Mouse (Mus musculus) MEL (cell line): ENCODE results near the gene Ptger3. TPM values are rescaled to one million over a fixed set of nuclear protein-coding genes. Genes with fewer than 3 reads are reported as not detected.

ENCODE experiments used
- DNase-seq: peaks from one replicate; pipeline ENCODE4 v3.0.0; 2011; ENCODE audit warnings: low read depth, low spot score
- H3K27ac ChIP-seq: 2 replicates; pipeline ENCODE4 v1.5.1; 2012; ENCODE audit warnings: low read depth, mild to moderate bottlenecking, control low read depth, low read length, moderate library complexity; ENCODE audit not compliant: control insufficient read depth
- H3K27me3 ChIP-seq, 2 experiments: fragments of 150-350 bp in 1 of 2; sonication (generic) in 1 of 2; 2 replicates each; pipeline ENCODE4 v1.6.1; 2012; ENCODE audit warnings: low read length in 2 of 2, mild to moderate bottlenecking in 2 of 2, improper control_type of control experiment in 1 of 2, moderate library complexity in 1 of 2; ENCODE audit not compliant: insufficient read depth in 2 of 2, control insufficient read depth in 1 of 2
- H3K36me3 ChIP-seq, 2 experiments: 2 replicates each; pipeline ENCODE4 v1.6.1; 2012 to 2014; ENCODE audit warnings: low read length in 2 of 2, improper control_type of control experiment in 1 of 2, inconsistent platforms in 1 of 2, mild to moderate bottlenecking in 1 of 2; ENCODE audit not compliant: insufficient read depth in 2 of 2, control insufficient read depth in 1 of 2
- H3K4me1 ChIP-seq, 2 experiments: fragments of 150-350 bp in 1 of 2; sonication (generic) in 1 of 2; 2 replicates each; pipeline ENCODE4 v1.6.1; 2012; ENCODE audit warnings: low read length in 2 of 2, improper control_type of control experiment in 1 of 2, mild to moderate bottlenecking in 1 of 2; ENCODE audit not compliant: insufficient read depth in 2 of 2, control insufficient read depth in 1 of 2
- H3K4me3 ChIP-seq, 2 experiments: fragments of 150-350 bp in 1 of 2; sonication (generic) in 1 of 2; 2 replicates each; pipeline ENCODE4 v1.5.1; 2012; ENCODE audit warnings: low read depth in 2 of 2, low read length in 2 of 2, mild to moderate bottlenecking in 2 of 2, moderate library complexity in 2 of 2, control low read depth in 1 of 2, improper control_type of control experiment in 1 of 2; ENCODE audit not compliant: control insufficient read depth in 1 of 2, insufficient read depth in 1 of 2
- H3K79me2 ChIP-seq: 2 replicates; pipeline ENCODE4 v1.6.1; 2012; ENCODE audit warnings: mild to moderate bottlenecking, low read length, moderate library complexity; ENCODE audit not compliant: control insufficient read depth, poor library complexity, insufficient read depth
- H3K9ac ChIP-seq: 2 replicates; pipeline ENCODE4 v1.6.1; 2012; ENCODE audit warnings: low read depth, mild to moderate bottlenecking, control low read depth, low read length, moderate library complexity; ENCODE audit not compliant: control insufficient read depth, poor library complexity, severe bottlenecking
- H3K9me3 ChIP-seq: fragments of 150-350 bp; sonication (generic); replicated peaks from 2 replicates; pipeline ENCODE4 v1.6.1; 2012; ENCODE audit warnings: mild to moderate bottlenecking, low read length, improper control_type of control experiment, moderate library complexity; ENCODE audit not compliant: insufficient read depth
- BHLHE40 ChIP-seq: IDR thresholded peaks from 2 replicates; pipeline ENCODE4 v1.6.1; 2012; ENCODE audit warnings: low read depth, mild to moderate bottlenecking, inconsistent platforms, low read length, improper control_type of control experiment, borderline replicate concordance
- CHD1 ChIP-seq: IDR thresholded peaks from 2 replicates; pipeline ENCODE4 v1.6.1; 2012; ENCODE audit warnings: low read depth, mild to moderate bottlenecking, inconsistent platforms, low read length, improper control_type of control experiment
- CHD2 ChIP-seq: IDR thresholded peaks from 2 replicates; pipeline ENCODE4 v1.6.1; 2011; ENCODE audit warnings: low read length, improper control_type of control experiment
- E2F4 ChIP-seq: IDR thresholded peaks from 2 replicates; pipeline ENCODE4 v1.6.1; 2011; ENCODE audit warnings: low read depth, low read length, improper control_type of control experiment, borderline replicate concordance
- ELF1 ChIP-seq: IDR thresholded peaks from 2 replicates; pipeline ENCODE4 v1.6.1; 2014; ENCODE audit warnings: low read depth, mild to moderate bottlenecking, inconsistent platforms, low read length, improper control_type of control experiment, moderate library complexity
- EP300 ChIP-seq, 2 experiments: IDR thresholded peaks; 2 replicates each; pipeline ENCODE4 v1.6.1; 2011; ENCODE audit warnings: improper control_type of control experiment in 2 of 2, low read length in 2 of 2, low read depth in 1 of 2, mild to moderate bottlenecking in 1 of 2
- ETS1 ChIP-seq: IDR thresholded peaks from 2 replicates; pipeline ENCODE4 v1.6.1; 2012; ENCODE audit warnings: low read depth, mild to moderate bottlenecking, inconsistent platforms, low read length, improper control_type of control experiment, moderate library complexity
- GATA1 ChIP-seq: IDR thresholded peaks from 2 replicates; pipeline ENCODE4 v1.6.1; 2011; ENCODE audit warnings: low read depth, low read length, improper control_type of control experiment
- MAFK ChIP-seq: IDR thresholded peaks from 2 replicates; pipeline ENCODE4 v1.6.1; 2011; ENCODE audit warnings: low read depth, mild to moderate bottlenecking, low read length, improper control_type of control experiment, borderline replicate concordance
- MAX ChIP-seq: IDR thresholded peaks from 2 replicates; pipeline ENCODE4 v1.6.1; 2011; ENCODE audit warnings: low read length, improper control_type of control experiment
- MEF2A ChIP-seq: IDR thresholded peaks from 2 replicates; pipeline ENCODE4 v1.6.1; 2014; ENCODE audit warnings: low read depth, mild to moderate bottlenecking, inconsistent platforms, low read length, improper control_type of control experiment; ENCODE audit not compliant: poor library complexity, insufficient replicate concordance, severe bottlenecking; ENCODE audit errors: extremely low read depth
- MYB ChIP-seq: IDR thresholded peaks from 2 replicates; pipeline ENCODE4 v1.6.1; 2011; ENCODE audit warnings: mild to moderate bottlenecking, low read depth, low read length, improper control_type of control experiment
- MYC ChIP-seq: IDR thresholded peaks from 2 replicates; pipeline ENCODE4 v1.6.1; 2011; ENCODE audit warnings: low read depth, mild to moderate bottlenecking, low read length, improper control_type of control experiment, moderate library complexity
- NELFE ChIP-seq: IDR thresholded peaks from 2 replicates; pipeline ENCODE4 v1.6.1; 2011; ENCODE audit warnings: low read depth, low read length, improper control_type of control experiment
- NRF1 ChIP-seq: IDR thresholded peaks from 2 replicates; pipeline ENCODE4 v1.6.1; 2014; ENCODE audit warnings: low read depth, mild to moderate bottlenecking, inconsistent platforms, low read length, improper control_type of control experiment, moderate library complexity; ENCODE audit not compliant: poor library complexity, insufficient read depth, severe bottlenecking
- POLR2A ChIP-seq, 2 experiments: IDR thresholded peaks; 2 replicates each; pipeline ENCODE4 v1.6.1; 2011 to 2012; ENCODE audit warnings: low read length in 2 of 2, mild to moderate bottlenecking in 2 of 2, control low read depth in 1 of 2, improper control_type of control experiment in 1 of 2, low read depth in 1 of 2, moderate library complexity in 1 of 2; ENCODE audit not compliant: control insufficient read depth in 1 of 2, insufficient read depth in 1 of 2, poor library complexity in 1 of 2
- POLR2AphosphoS2 ChIP-seq: IDR thresholded peaks from 2 replicates; pipeline ENCODE4 v1.6.1; 2011; ENCODE audit warnings: low read length, improper control_type of control experiment
- RAD21 ChIP-seq: IDR thresholded peaks from 2 replicates; pipeline ENCODE4 v1.6.1; 2011; ENCODE audit warnings: mild to moderate bottlenecking, low read depth, low read length, improper control_type of control experiment
- RCOR1 ChIP-seq: IDR thresholded peaks from 2 replicates; pipeline ENCODE4 v1.6.1; 2012; ENCODE audit warnings: low read depth, mild to moderate bottlenecking, inconsistent platforms, low read length, improper control_type of control experiment
- SMC3 ChIP-seq: IDR thresholded peaks from 2 replicates; pipeline ENCODE4 v1.6.1; 2011; ENCODE audit warnings: low read depth, low read length, improper control_type of control experiment
- TAL1 ChIP-seq: IDR thresholded peaks from 2 replicates; pipeline ENCODE4 v1.6.1; 2012; ENCODE audit warnings: mild to moderate bottlenecking, inconsistent platforms, low read length, moderate library complexity, mixed read lengths
- TCF12 ChIP-seq: IDR thresholded peaks from 2 replicates; pipeline ENCODE4 v1.6.1; 2014; ENCODE audit warnings: low read depth, mild to moderate bottlenecking, inconsistent platforms, low read length, improper control_type of control experiment, moderate library complexity
- USF1 ChIP-seq: IDR thresholded peaks from 2 replicates; pipeline ENCODE4 v1.6.1; 2014; ENCODE audit warnings: low read depth, mild to moderate bottlenecking, inconsistent platforms, low read length, improper control_type of control experiment, moderate library complexity
- ZC3H11A ChIP-seq: IDR thresholded peaks from 2 replicates; pipeline ENCODE4 v1.6.1; 2012; ENCODE audit warnings: low read depth, mild to moderate bottlenecking, inconsistent platforms, low read length, improper control_type of control experiment
- ZKSCAN1 ChIP-seq: IDR thresholded peaks from 2 replicates; pipeline ENCODE4 v1.6.1; 2012; ENCODE audit warnings: low read depth, mild to moderate bottlenecking, inconsistent platforms, low read length, improper control_type of control experiment, moderate library complexity
- ZMIZ1 ChIP-seq: IDR thresholded peaks from 2 replicates; pipeline ENCODE4 v1.6.1; 2012; ENCODE audit warnings: low read depth, mild to moderate bottlenecking, inconsistent platforms, low read length, improper control_type of control experiment, moderate library complexity
- ZNF384 ChIP-seq: IDR thresholded peaks from 2 replicates; pipeline ENCODE4 v1.6.1; 2012; ENCODE audit warnings: low read depth, mild to moderate bottlenecking, inconsistent platforms, low read length, improper control_type of control experiment
- polyA plus RNA-seq, 2 experiments: library from polyadenylated mRNA; stranded (reverse) in 1 of 2; unstranded in 1 of 2; fragments of >175 nt in 1 of 2; fragments of >200 nt in 1 of 2; gene quantifications; 2 replicates each; pipeline versions ENCODE4 v1.2.1 to v1.2.4; 2012; ENCODE audit warnings: low replicate concordance in 2 of 2, low read depth in 1 of 2; ENCODE audit not compliant: insufficient read length in 2 of 2, insufficient read depth in 1 of 2, missing spikeins in 1 of 2
- total RNA-seq: library from RNA; depleted of rRNA; stranded (reverse); fragments of 300-350 nt; gene quantifications from 2 replicates; pipeline ENCODE4 v1.2.3, GENCODE M21; 2012

Ptger3 gene
- total and polyA plus RNA-seq, 3 experiments, result 6.8 to 7.0 TPM; not detected in 1

DNA sequence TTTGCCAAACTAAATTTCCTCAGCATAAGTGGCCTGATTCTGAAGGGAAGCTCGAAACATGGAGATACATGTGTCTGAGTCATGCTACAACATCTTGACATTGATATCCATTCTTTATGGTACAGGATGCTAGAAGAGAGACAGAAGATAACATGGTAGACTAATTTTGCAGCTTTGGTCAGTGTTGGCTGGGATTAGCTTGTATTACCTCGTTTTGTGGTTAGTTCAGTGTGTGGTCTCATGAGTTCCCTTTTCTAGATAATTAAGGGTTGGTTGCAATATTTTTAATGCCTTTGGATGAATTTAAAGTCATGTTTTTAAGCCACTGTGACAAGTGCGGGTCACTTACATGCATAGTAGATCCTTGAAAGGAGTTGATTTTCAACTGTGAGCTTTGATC is 119.4 kb downstream of the Ptger3 start:
- H3K4me1 ChIP-seq, result no peaks in the 10 kb centered on the region
- no peak overlapping the region for H3K4me3 ChIP-seq
- DNase-seq, result no peak
- no peaks in the 10 kb centered on the region for H3K79me2 ChIP-seq
- H3K27me3 ChIP-seq, result no peaks in the 10 kb centered on the region
- no peaks in the 10 kb centered on the region for H3K36me3 ChIP-seq
- no peak overlapping the region for H3K9ac ChIP-seq
- H3K9me3 ChIP-seq, result no peaks in the 10 kb centered on the region
- TF ChIP-seq ZKSCAN1 (no peak), SMC3 (no peak), RAD21 (no peak), ELF1 (no peak), ETS1 (no peak), POLR2AphosphoS2 (no peak), NRF1 (no peak), USF1 (no peak), MAX (no peak), POLR2A (IDR thresholded peaks at IDR 0.05; ENCODE audit: control insufficient read depth in 1 of 2, insufficient read depth in 1 of 2, low read depth in 1 of 2, low read length in 2 of 2, poor library complexity in 1 of 2) (no peak), NELFE (no peak), RCOR1 (no peak), TCF12 (no peak), ZNF384 (no peak), E2F4 (no peak), ZMIZ1 (no peak), CHD2 (no peak), MAFK (no peak), MEF2A (no peak)
- H3K27ac ChIP-seq, result no peak overlapping the region

DNA sequence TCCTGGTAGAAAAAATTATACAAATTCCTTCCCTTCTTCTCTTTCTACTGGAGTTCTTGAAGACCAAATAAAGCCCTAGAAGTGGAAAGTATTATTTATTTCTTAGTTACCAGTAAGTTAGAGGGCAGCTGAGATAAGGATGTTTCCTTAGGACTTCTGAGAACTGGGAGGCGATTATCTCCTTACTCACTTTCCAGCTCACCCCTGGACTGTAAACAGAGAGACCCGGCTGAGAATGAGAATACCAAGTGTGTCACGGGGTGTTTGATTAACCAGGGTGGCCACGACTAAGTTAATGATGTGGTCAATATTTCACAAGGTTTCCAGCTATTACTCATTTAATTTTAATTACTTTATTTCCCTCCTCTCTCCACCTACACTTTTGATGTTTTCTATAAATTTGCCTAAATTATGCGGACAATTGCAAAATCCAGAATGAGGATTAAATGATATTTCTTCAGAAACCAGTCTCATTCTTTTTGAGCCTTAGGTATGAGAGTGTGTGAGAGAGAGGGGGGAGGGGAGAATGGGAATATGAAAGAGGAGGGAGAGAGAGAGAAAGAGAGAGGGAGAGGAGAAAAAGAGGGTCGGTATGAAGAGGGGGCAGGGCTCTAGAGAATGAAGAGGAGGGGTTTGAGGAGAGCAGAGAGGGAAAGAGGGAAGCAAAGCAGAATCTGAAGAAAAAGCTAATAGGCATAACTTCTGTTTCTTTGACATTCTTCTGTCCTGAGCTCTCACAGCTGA is 121.9 kb downstream of the Ptger3 start:
- no peaks in the 10 kb centered on the region for H3K4me1 ChIP-seq
- no peaks in the 10 kb centered on the region for H3K9me3 ChIP-seq
- no peaks in the 10 kb centered on the region for H3K27me3 ChIP-seq
- TF ChIP-seq RAD21 (no peak), TAL1 (no peak), MYB (no peak), GATA1 (no peak), ELF1 (no peak), TCF12 (no peak), USF1 (no peak), MYC (no peak), SMC3 (no peak), BHLHE40 (no peak), CHD1 (no peak), NELFE (no peak), E2F4 (no peak), ZMIZ1 (no peak), ZC3H11A (no peak), RCOR1 (no peak), MAFK (no peak), ZKSCAN1 (no peak), EP300 (IDR thresholded peaks at IDR 0.05; ENCODE audit: low read depth in 1 of 2, low read length in 2 of 2) (no peak)
- DNase-seq, result no peak
- no peak overlapping the region for H3K27ac ChIP-seq
- no peaks in the 10 kb centered on the region for H3K36me3 ChIP-seq
- H3K4me3 ChIP-seq, result no peak overlapping the region
- no peak overlapping the region for H3K9ac ChIP-seq
- no peaks in the 10 kb centered on the region for H3K79me2 ChIP-seq
